ENCODE assay signal across 11 mouse cellular contexts in the genomic region with DNA sequence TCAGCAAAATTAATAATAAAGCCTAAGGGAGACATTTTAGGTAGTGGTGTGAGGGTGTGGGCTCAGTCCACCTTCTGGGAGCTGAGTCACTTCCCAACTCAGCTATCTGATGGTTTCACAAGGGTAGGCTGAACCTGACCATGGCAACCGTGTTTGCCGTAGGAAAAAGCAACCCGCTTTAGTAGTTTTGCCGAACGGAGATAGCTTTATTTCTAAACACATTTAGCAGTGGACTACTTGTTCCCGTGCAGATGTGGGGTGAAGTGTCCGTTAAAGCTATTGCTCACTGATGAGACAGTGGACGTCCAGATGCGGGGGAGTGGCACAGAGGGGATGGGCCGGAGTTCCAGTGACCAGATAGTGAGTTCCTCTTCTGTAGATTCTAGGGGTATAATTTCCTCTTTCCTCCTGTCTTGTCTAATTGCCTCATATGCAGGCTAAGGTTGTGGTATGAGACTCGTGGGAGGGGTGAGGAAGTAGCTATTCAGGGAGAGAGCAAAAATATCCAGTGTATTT.
DNase-seq lines count a peak whose midpoint lies in the region; ATAC-seq and TF ChIP-seq lines count a peak whose summit lies in the region.
"Had no signal": no experiment of that assay in that cellular context is flagged by ENCODE, and none has a peak within 500 bp of the region (broad histone marks: within the 10 kb centered on the region; RNA-seq: fewer than 3 reads in every experiment).

No protein-coding gene starts in this region.

- WGBS in neural tube, embryonic 13.5 days: 84% methylated on average over 11 of the region's 11 CpGs
- WGBS in liver, embryonic 14.5 days (ENCODE audit: insufficient replicate concordance): 16% methylated on average over 11 of the region's 11 CpGs

- H3K36me3 ChIP-seq in neural tube, embryonic 13.5 days: no peaks in the 10 kb centered on the region
- no peaks in the 10 kb centered on the region for H3K36me3 ChIP-seq in liver, embryonic 14.5 days (replicated peaks; ENCODE audit: control insufficient read depth, insufficient read depth, low read depth)
- H3K36me3 ChIP-seq in splenic B cell, adult 2 months (ENCODE audit: control insufficient read depth, insufficient read depth, low read length, poor library complexity, severe bottlenecking): no peaks in the 10 kb centered on the region
- H3K36me3 ChIP-seq: midbrain, embryonic 12.5 days had no signal

- peak overlapping the region; percentile 33; the same call in 1 of the 2 replicates for H3K4me2 ChIP-seq in neural tube, embryonic 13.5 days
- peak overlapping the region; percentile 85 for H3K4me2 ChIP-seq in liver, embryonic 14.5 days (ENCODE audit: low read depth)
- H3K4me2 ChIP-seq: midbrain, embryonic 12.5 days had no signal

- no peak for ATAC-seq in neural tube, embryonic 13.5 days (ENCODE audit: low read depth)
- ATAC-seq in erythroid progenitor cell, adult 5-6 weeks (replicated peaks; ENCODE audit: low FRiP score, poor library complexity, severe bottlenecking): peak; percentile 84
- peak; percentile 72 for ATAC-seq in liver, embryonic 14.5 days (ENCODE audit: insufficient read depth)
- ATAC-seq: activated CD4-positive, CD25-positive, alpha-beta regulatory T cell, adult 4 months had no signal

- no peak overlapping the region for H3K9ac ChIP-seq in neural tube, embryonic 13.5 days
- peak overlapping the region; percentile 63 for H3K9ac ChIP-seq in liver, embryonic 14.5 days (replicated peaks)
- H3K9ac ChIP-seq: midbrain, embryonic 12.5 days had no signal

- H3K9me3 ChIP-seq in neural tube, embryonic 13.5 days: no peaks in the 10 kb centered on the region
- no peaks in the 10 kb centered on the region for H3K9me3 ChIP-seq in liver, embryonic 14.5 days (ENCODE audit: control insufficient read depth, low read length)
- H3K9me3 ChIP-seq: midbrain, embryonic 12.5 days had no signal

- H3K27ac ChIP-seq in neural tube, embryonic 13.5 days (replicated peaks): no peak overlapping the region
- H3K27ac ChIP-seq in liver, embryonic 14.5 days: peak overlapping the region; percentile 86
- H3K27ac ChIP-seq: midbrain, embryonic 12.5 days had no signal

- H3K4me3 ChIP-seq in neural tube, embryonic 13.5 days: no peak overlapping the region
- peak overlapping the region; percentile 49 to 63 for H3K4me3 ChIP-seq in liver, embryonic 14.5 days (ENCODE audit: insufficient read depth in 1 of 2, low read depth in 2 of 2, low read length in 2 of 2)
- H3K4me3 ChIP-seq: midbrain, embryonic 12.5 days had no signal

- peak; percentile 50; the same call in 1 of the 2 replicates for TF ChIP-seq EP300 in liver, embryonic 14.5 days (IDR thresholded peaks at IDR 0.05; ENCODE audit: low read depth)

- H3K27me3 ChIP-seq in neural tube, embryonic 13.5 days: no peaks in the 10 kb centered on the region
- H3K27me3 ChIP-seq in liver, embryonic 14.5 days (ENCODE audit: control insufficient read depth, insufficient read depth, low read length): no peaks in the 10 kb centered on the region
- no peaks in the 10 kb centered on the region for H3K27me3 ChIP-seq in splenic B cell, adult 2 months (ENCODE audit: control insufficient read depth, insufficient read depth, low read length, poor library complexity, severe bottlenecking)

- DNase-seq in neural tube, embryonic 10.5 days (ENCODE audit: extremely low spot score, low spot score): no peak
- peak in 2 of 3 experiments; percentile 57 to 70 for DNase-seq in liver, embryonic 14.5 days (ENCODE audit: low read depth in 3 of 3, low spot score in 3 of 3)
- peak; percentile 49 for DNase-seq in splenic B cell, adult 2 months (ENCODE audit: low read depth, low spot score)
- DNase-seq in thymus, postnatal 36 days: no peak
- DNase-seq in adrenal gland, postnatal 36 days: no peak
- DNase-seq: cerebellum, postnatal 36 days; kidney, postnatal 14 days had no signal

- H3K4me1 ChIP-seq in neural tube, embryonic 13.5 days (replicated peaks): no peaks in the 10 kb centered on the region
- H3K4me1 ChIP-seq in liver, embryonic 14.5 days (replicated peaks; ENCODE audit: control insufficient read depth in 2 of 2, insufficient read depth in 2 of 2, low read length in 1 of 2): peaks cover 73 to 77% of the 10 kb centered on the region in 2 experiments
- H3K4me1 ChIP-seq: midbrain, embryonic 12.5 days had no signal

- no peak for TF ChIP-seq CTCF in liver, embryonic 14.5 days (IDR thresholded peaks at IDR 0.05; ENCODE audit: low read depth)

Comparison
In these comparisons a context has a peak if more than half of its experiments do, and no peak if none do; other contexts are left out.
1. DNase-seq: peak in liver, embryonic 14.5 days (2 of 3) and splenic B cell, adult 2 months (single experiment); none in neural tube, embryonic 10.5 days (single experiment), thymus, postnatal 36 days (0 of 2) and adrenal gland, postnatal 36 days (0 of 2).